Mouse (Mus musculus) effector memory CD4-positive, alpha-beta T cell, adult 5 months (primary cell): Measurements from ENCODE around the gene Eaf2. TPM values are rescaled to one million over a fixed set of nuclear protein-coding genes. Genes with fewer than 3 reads are reported as not detected.

Experiments used
- polyA plus RNA-seq: library from polyadenylated mRNA; unstranded; fragments of 100-300 nt; shearing (Covaris generic); gene quantifications from one replicate; pipeline ENCODE4 v1.2.1, GENCODE M21; 2017

The Eaf2 gene
- 1.3 TPM for polyA plus RNA-seq

DNA sequence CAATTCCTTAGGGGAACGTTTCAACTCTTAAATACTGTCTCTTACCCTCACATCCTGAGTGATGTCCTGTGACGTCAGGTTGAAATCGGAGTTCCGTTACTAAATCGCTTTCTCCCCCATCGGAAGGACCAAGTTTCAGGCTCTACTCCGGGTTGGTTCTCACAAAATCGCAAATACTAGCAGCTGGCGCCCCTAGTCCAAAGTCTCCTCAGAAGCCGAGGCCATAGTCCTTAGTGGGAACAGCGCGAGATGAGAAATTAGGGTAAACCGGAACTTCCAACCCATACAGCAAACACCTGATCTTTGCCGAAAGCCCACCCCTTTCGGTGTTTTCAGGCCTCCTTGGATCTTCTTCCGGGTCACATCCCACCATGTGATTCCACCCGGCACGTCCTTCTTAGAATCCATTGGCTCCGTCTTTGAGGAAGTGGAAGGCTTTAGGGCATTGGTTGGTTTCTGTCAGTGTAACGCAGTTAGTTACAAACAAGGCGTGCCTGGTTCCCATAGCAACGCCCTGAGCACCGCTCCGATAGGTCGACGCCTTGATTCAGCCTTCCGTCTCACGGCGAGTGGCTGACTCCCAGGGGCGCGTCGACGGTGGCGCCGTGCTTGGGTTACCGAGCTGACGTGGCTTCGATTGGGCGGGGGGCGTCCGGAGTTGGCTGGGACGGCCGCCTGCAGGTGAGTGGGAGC is at the start of gene Eaf2, which contains the start of gene Golgb1:
Eaf2 (minus strand) TSS at position 421 of the 693 bp plus-strand sequence.
Golgb1 (plus strand) TSS at position 558 of the 693 bp plus-strand sequence.

DNA sequence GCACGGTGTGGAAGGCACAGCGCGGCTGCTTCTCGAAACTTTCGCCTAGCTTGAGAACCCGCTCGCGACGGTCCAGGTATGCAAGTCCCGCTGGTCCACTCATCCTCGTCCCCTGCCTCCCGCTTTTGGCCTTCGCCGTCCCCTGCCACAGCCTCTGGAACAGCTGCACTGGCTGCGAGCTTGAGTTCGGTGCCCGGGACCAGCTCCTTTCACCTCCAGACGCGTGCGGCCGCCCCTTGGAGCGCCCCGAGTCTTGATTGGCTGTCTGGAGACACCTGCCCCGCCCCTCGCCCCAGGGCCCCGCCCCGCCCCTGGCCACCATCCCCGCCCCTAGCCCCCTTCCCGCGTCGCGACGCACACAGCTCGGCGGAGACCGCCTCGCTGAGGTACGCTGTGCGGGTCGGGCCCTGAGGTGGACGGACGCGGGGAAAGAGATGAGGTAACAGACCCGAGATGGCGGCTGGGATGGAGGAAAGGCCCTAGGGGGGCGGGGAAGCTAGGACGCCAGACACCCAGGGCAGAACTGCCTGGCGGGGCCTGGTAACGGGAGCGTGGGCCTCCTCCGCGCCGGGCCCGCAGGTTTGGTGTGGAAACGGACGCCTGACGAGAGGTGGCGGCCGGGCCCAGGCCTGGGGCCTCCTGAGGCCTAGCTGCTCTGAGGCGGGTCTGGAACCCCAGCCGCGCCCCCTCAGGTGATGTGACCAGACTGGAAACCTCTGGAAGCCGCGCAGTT is 46.6 kb downstream of the Eaf2 start, which contains the start of gene Iqcb1:
Iqcb1 (plus strand) TSS at position 332 of the 733 bp plus-strand sequence.

DNA sequence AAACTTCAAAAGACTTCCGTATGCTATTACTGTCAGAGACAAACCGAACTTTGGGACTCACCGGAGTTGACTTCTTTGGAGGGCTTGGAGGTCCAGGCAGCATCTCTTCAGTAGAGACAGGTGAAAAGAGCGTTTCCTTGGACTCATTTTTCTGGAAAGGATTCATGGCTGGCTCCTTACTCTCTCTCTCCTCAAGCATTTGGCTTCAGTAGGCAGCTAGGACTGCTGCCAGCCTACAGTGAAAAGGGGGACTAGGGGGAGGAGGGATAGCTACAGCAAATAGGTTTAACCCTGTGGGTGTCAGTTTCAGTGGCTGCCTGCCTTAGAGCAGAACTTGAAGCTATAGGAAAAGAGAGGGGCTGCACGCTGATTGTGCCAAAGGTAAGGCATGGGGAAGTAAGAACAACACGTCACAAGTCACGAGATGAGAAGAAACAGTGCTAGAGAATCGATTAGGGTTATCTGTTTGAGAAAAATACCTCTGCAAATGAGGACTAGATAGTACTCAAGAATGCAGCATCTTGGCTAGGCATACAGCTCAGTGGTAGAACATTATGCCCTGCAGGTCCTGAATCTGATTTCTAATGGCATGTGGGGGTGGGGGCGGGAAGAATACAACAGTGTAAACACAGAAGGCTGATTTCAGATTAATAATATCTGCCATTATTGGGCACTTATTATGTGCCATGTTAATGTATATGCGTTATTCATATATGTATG is 90.0 kb downstream of the Eaf2 start, which contains the start of gene Slc15a2:
Slc15a2 (minus strand) TSS at position 369 of the 720 bp plus-strand sequence.

Other genes with a start within 250 kb of the Eaf2 start
- gene Cd86, start 208.9 kb downstream of the Eaf2 start, polyA plus RNA-seq = 7.8 TPM
- 10.2 TPM for gene Ildr1, start 181.0 kb downstream of the Eaf2 start, polyA plus RNA-seq
- 40.9 TPM for gene Slc15a2, start 90.0 kb downstream of the Eaf2 start, polyA plus RNA-seq
- gene Iqcb1, start 46.6 kb downstream of the Eaf2 start, polyA plus RNA-seq = 40.3 TPM
- 38.3 TPM for gene Golgb1, start 137 bp upstream of the Eaf2 start, polyA plus RNA-seq
- 114 TPM for gene Hcls1, start 60.0 kb upstream of the Eaf2 start, polyA plus RNA-seq
- gene Fbxo40, start 115.5 kb upstream of the Eaf2 start, polyA plus RNA-seq = 0.10 TPM
- 0.75 TPM for gene Polq, start 136.8 kb upstream of the Eaf2 start, polyA plus RNA-seq